Mouse (Mus musculus): ENCODE results near the gene Izumo4.

DNA sequence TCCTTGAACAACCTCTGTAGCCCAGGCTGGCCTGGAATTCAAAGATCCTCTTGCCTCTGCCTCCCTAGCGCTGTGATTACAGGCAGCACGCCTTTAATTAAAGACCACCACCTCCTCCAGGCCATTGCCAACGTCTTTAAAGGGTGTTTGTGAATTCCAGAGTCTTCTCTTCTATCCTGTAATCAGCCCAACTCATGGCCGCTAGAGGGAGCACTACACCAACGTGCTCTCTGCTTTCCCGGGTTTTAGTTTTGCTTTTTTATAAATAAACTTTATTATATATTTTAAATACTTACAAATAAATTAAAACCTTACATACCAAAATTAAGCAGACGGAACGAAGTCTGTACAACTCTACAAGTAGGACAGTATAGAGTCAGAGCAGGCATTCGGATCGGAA is 42.8 kb upstream of the Izumo4 start:
- no peak for TF ChIP-seq MYOD1 (IDR thresholded peaks at IDR 0.05; ENCODE audit: control insufficient read depth in 1 of 3, insufficient read length in 2 of 3, low read depth in 2 of 3)
- TF ChIP-seq REST (IDR thresholded peaks at IDR 0.05; ENCODE audit: insufficient read depth, insufficient read length) = no peak
- no peak for TF ChIP-seq POLR2A (IDR thresholded peaks at IDR 0.05; ENCODE audit: insufficient read length, low read depth)
- no peak for TF ChIP-seq POLR2AphosphoS2 (IDR thresholded peaks at IDR 0.05; ENCODE audit: insufficient read length, low read depth)
- no peak for TF ChIP-seq TCF12 (IDR thresholded peaks at IDR 0.05; ENCODE audit: insufficient read depth, poor library complexity, severe bottlenecking)

Data from myocyte (in vitro differentiated cells).